Mouse (Mus musculus) spleen, adult 2 months (tissue): Measurements from ENCODE around the gene Pycr2.

Experiments used
- CTCF ChIP-seq: fragments of 200-500 bp; IDR thresholded peaks from 2 replicates; pipeline ENCODE4 v1.5.1; 2011; ENCODE audit warnings: mild to moderate bottlenecking, inconsistent platforms; ENCODE audit not compliant: insufficient read depth, insufficient read length, insufficient replicate concordance; ENCODE audit errors: extremely low read depth
- POLR2A ChIP-seq: fragments of 200-500 bp; IDR thresholded peaks from 2 replicates; pipeline ENCODE4 v1.6.1; 2011; ENCODE audit warnings: low read depth, low read length, inconsistent platforms

- no peak for TF ChIP-seq CTCF
- TF ChIP-seq POLR2A: peak; percentile 60
Observed at GRCm38 (mm10) chr1:180904039-180904814, at the start of gene Pycr2.
